Mouse (Mus musculus): ENCODE data around the gene Zfp775. TPM values are rescaled to one million over a fixed set of nuclear protein-coding genes. Genes with fewer than 3 reads are reported as not detected.

Gene Zfp775
- polyA plus RNA-seq (2012; rRNA removed) = 7.4 and 7.6 TPM in 2 replicates

GRCm38 (mm10) chr6:48601271-48602079 lies at the start of gene Zfp775:
Gene Zfp775 (plus strand): TSS chr6:48602063.
- 4% methylated on average over 42 of the region's 42 CpGs for WGBS
- peak within 1 kb of the TSS; percentile 88 for H3K4me3 ChIP-seq (replicated peaks; ENCODE audit: insufficient read depth, low read depth, low read length)
- peaks cover 6% of the 10 kb centered on the region for H3K4me1 ChIP-seq (ENCODE audit: control insufficient read depth, insufficient read depth, low read length)
- H3K27me3 ChIP-seq (ENCODE audit: control insufficient read depth, insufficient read depth, low read length) = no peaks in the 10 kb centered on the region
- TF ChIP-seq CTCF (IDR thresholded peaks at IDR 0.05; ENCODE audit: borderline replicate concordance, insufficient read depth, low read depth, low read length) = no peak
- TF ChIP-seq POLR2A (IDR thresholded peaks at IDR 0.05; ENCODE audit: borderline replicate concordance, insufficient read depth, low read length) = peak; percentile 71; the same call in 1 of the 2 replicates
- peak; percentile 98 to 99 for DNase-seq
- peak within 1 kb of the TSS; percentile 86 for H3K27ac ChIP-seq (ENCODE audit: insufficient read depth, low read length)

GRCm38 (mm10) chr6:48552918-48553317 lies 48.9 kb upstream of the Zfp775 start:
- DNase-seq = no peak
- no peak overlapping the region for H3K27ac ChIP-seq (ENCODE audit: insufficient read depth, low read length)
- peaks cover 8% of the 10 kb centered on the region; the same call in 1 of the 2 replicates for H3K4me1 ChIP-seq (ENCODE audit: control insufficient read depth, insufficient read depth, low read length)
- no peak overlapping the region for H3K4me3 ChIP-seq (replicated peaks; ENCODE audit: insufficient read depth, low read depth, low read length)
- TF ChIP-seq POLR2A (IDR thresholded peaks at IDR 0.05; ENCODE audit: borderline replicate concordance, insufficient read depth, low read length) = no peak
- WGBS = 73% methylated on average over 4 of the region's 4 CpGs
- H3K27me3 ChIP-seq (ENCODE audit: control insufficient read depth, insufficient read depth, low read length) = no peaks in the 10 kb centered on the region

- peak in 1 of 2 experiments; percentile 45 for DNase-seq
- TF ChIP-seq CTCF (IDR thresholded peaks at IDR 0.05; ENCODE audit: borderline replicate concordance, insufficient read depth, low read depth, low read length) (no peak), POLR2A (IDR thresholded peaks at IDR 0.05; ENCODE audit: borderline replicate concordance, insufficient read depth, low read length) (no peak)
- Histone ChIP-seq H3K4me1 (ENCODE audit: control insufficient read depth, insufficient read depth, low read length) (peaks cover 8% of the 10 kb centered on the region; the same call in 1 of the 2 replicates), H3K27ac (ENCODE audit: insufficient read depth, low read length) (peak overlapping the region; percentile 99), H3K4me3 (replicated peaks; ENCODE audit: insufficient read depth, low read depth, low read length) (peak overlapping the region; percentile 87), H3K27me3 (ENCODE audit: control insufficient read depth, insufficient read depth, low read length) (no peaks in the 10 kb centered on the region)
- 43% methylated on average over 4 of the region's 4 CpGs for WGBS
Measured at GRCm38 (mm10) chr6:48553819-48554218, 48.0 kb upstream of the Zfp775 start.

DNA sequence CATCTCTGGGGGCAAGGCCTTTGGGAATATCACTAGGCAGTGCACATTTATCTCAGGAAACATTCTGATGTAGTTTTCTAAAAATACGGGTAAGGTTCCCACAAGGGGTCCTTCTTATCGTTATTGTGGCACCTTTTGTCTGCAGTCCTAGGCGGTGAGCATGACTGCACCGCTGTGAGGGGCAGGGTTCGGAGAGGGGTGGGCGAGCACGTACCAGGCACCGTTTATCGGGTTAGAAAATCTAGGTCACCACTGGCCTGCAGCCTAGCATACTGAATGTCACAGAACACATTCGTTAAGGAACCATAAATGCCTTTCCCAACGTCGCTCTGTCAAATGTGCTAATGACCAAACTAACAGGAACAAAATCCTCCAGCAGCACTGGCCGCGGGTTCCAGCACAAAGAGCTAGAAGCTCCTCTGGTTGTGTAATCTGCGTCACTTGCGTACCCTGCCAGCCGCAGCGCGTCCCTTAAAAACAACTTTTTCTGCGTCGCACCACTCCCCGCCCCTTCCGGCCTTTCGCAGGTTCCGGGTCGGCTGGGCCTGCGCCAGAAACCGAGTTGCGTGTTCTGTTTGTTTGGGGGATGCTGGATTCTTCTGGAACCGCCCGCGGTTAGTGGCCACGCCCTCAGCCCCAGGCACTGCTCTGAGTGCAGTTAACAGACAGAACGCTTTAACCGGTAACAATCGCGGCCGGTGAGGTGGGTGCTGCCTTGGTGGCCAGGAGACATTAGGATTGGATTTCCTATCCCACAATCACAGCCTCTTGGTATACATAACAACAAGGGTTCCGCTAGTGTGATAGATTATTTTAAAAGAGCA lies 47.4 kb upstream of the Zfp775 start, which contains the start of gene Lrrc61:
TSS of gene Lrrc61 (plus strand) at position 517 of the 824 bp plus-strand sequence.
- WGBS = under 1% methylated on average over 39 of the region's 39 CpGs

DNA sequence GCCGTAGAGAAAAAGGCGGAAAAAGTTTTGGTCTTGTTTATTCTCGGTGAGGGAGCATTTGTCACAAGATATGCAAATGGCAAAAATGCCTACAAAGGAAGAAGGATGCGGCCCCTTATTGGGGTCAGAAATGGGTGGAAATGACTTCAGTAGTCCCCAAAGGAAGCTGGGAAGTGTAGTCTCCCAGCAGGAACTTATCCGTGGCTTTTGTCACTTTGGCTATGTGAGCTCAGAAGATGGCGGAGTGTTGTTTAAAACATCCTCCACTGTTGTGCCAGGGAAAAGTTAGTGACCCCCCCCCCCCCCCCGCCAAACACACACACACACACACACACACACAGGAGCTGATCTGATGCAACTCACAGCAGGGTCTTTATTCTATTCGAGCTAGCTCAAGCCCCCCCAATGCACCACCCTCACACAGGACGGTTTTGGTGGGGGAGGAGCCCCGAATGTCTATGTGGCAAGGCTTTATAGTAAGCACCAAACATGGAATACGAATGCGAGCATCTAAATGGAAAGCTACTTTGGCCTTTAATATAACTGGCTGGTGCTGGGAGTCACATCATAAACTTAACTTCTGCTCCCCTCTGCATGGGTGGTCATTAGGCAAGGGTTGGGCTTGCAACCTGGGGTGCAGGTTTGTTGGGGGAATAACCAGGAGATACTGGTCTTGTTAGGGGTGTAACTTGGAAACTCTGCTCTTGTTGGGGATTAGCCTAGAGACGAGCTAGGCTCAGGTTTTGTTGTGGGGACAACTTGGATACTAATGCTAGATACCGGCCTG lies 46.6 kb upstream of the Zfp775 start:
- peak; percentile 58; the same call in 1 of the 2 replicates for TF ChIP-seq POLR2A (IDR thresholded peaks at IDR 0.05; ENCODE audit: borderline replicate concordance, insufficient read depth, low read length)
- no peak for TF ChIP-seq CTCF (IDR thresholded peaks at IDR 0.05; ENCODE audit: borderline replicate concordance, insufficient read depth, low read depth, low read length)
- Histone ChIP-seq H3K4me3 (replicated peaks; ENCODE audit: insufficient read depth, low read depth, low read length) (peak overlapping the region; percentile 87), H3K4me1 (ENCODE audit: control insufficient read depth, insufficient read depth, low read length) (peaks cover 8% of the 10 kb centered on the region; the same call in 1 of the 2 replicates), H3K27ac (ENCODE audit: insufficient read depth, low read length) (peak overlapping the region; percentile 99), H3K27me3 (ENCODE audit: control insufficient read depth, insufficient read depth, low read length) (no peaks in the 10 kb centered on the region)
- WGBS = 20% methylated on average over 14 of the region's 14 CpGs
- DNase-seq = peak in 1 of 2 experiments; percentile 88

More for the DNA sequence above, 47.4 kb upstream of the Zfp775 start, which contains the start of gene Lrrc61:
- no peaks in the 10 kb centered on the region for H3K27me3 ChIP-seq (ENCODE audit: control insufficient read depth, insufficient read depth, low read length)
- peak within 1 kb of the TSS; percentile 99 for H3K27ac ChIP-seq (ENCODE audit: insufficient read depth, low read length)
- peak; percentile 97 to 99 for DNase-seq
- peaks cover 8% of the 10 kb centered on the region; the same call in 1 of the 2 replicates for H3K4me1 ChIP-seq (ENCODE audit: control insufficient read depth, insufficient read depth, low read length)
- H3K4me3 ChIP-seq (replicated peaks; ENCODE audit: insufficient read depth, low read depth, low read length) = peak within 1 kb of the TSS; percentile 87
- TF ChIP-seq CTCF (IDR thresholded peaks at IDR 0.05; ENCODE audit: borderline replicate concordance, insufficient read depth, low read depth, low read length) = no peak
- TF ChIP-seq POLR2A (IDR thresholded peaks at IDR 0.05; ENCODE audit: borderline replicate concordance, insufficient read depth, low read length) = peak; percentile 94; the same call in 1 of the 2 replicates

DNA sequence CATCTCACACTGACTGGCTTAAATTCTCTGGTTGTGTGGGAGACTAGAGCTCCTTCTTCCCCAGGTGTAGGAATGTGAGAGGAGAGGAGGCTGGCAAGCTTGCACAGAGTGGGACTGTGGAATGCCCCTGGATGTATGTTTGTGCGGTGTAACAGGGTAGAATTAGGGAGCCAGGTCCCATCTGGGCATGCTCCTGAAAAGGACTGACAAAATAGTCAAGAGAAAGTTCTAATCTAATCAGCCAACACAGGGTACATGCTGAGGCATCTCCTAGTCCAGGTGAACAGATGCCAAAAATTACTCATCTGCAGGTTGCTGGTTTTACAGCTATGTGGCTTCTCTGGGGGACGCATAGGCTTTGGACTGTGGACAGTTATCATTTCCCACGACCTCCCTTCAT lies 45.9 kb upstream of the Zfp775 start:
- WGBS = 87% methylated on average over 3 of the region's 3 CpGs
- no peak for TF ChIP-seq CTCF (IDR thresholded peaks at IDR 0.05; ENCODE audit: borderline replicate concordance, insufficient read depth, low read depth, low read length)
- no peak for TF ChIP-seq POLR2A (IDR thresholded peaks at IDR 0.05; ENCODE audit: borderline replicate concordance, insufficient read depth, low read length)
- no peak overlapping the region for H3K4me3 ChIP-seq (replicated peaks; ENCODE audit: insufficient read depth, low read depth, low read length)

More for the DNA sequence above, 45.9 kb upstream of the Zfp775 start:
- no peak for DNase-seq
- Histone ChIP-seq H3K27ac (ENCODE audit: insufficient read depth, low read length) (no peak overlapping the region), H3K4me1 (ENCODE audit: control insufficient read depth, insufficient read depth, low read length) (peaks cover 8% of the 10 kb centered on the region; the same call in 1 of the 2 replicates), H3K27me3 (ENCODE audit: control insufficient read depth, insufficient read depth, low read length) (no peaks in the 10 kb centered on the region)

All from cerebellum, adult 2 months (tissue).